Mouse (Mus musculus) C2C12 (cell line): ENCODE results near the gene Ptpn18.
"Not testable (repeated sequence)": the region's sequence is repeated elsewhere in the genome, so short reads cannot be mapped to it uniquely, and the experiment has no call there.

Experiments used
- CEBPB ChIP-seq: IDR thresholded peaks from one replicate; pipeline ENCODE4 v1.6.1; 2011; ENCODE audit warnings: low read depth, mild to moderate bottlenecking, control low read depth, moderate library complexity
- CTCF ChIP-seq: IDR thresholded peaks from one replicate; pipeline ENCODE4 v1.5.1; 2011; ENCODE audit not compliant: control insufficient read depth, insufficient read depth, insufficient read length
- FOSL1 ChIP-seq: IDR thresholded peaks from one replicate; pipeline ENCODE4 v1.8.0; 2011; ENCODE audit warnings: mild to moderate bottlenecking, low read length; ENCODE audit not compliant: poor library complexity, insufficient read depth, severe bottlenecking
- MYOD1 ChIP-seq: IDR thresholded peaks from one replicate; pipeline ENCODE4 v1.6.1; 2011; ENCODE audit warnings: low read depth; ENCODE audit not compliant: control insufficient read depth, insufficient read length
- MYOG ChIP-seq: IDR thresholded peaks from one replicate; pipeline ENCODE4 v1.6.1; 2011; ENCODE audit not compliant: control insufficient read depth, insufficient read length; ENCODE audit errors: extremely low read depth
- USF1 ChIP-seq: IDR thresholded peaks from one replicate; pipeline ENCODE4 v1.6.1; 2011; ENCODE audit warnings: low read depth, mild to moderate bottlenecking, control low read depth, moderate library complexity

DNA sequence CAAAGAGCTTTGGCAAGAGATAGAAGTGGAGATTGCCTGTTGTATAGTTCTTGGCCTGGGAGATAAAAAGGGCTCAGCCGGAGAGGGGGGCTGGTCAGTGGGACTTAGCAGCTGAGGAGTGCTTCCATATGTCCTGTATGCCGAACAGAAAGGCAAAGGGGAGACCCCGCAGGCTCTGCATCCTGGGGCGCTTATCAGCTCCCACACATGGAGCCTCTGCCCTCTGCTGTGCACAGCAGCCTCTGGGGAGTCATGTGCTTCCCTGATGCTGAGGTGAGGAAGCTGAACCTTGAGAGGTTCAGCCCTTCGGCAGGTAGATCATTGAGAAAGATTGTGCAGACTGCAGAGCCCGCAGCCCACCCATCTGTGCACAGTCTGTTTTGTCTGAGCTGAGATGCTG is 57.7 kb downstream of the Ptpn18 start:
- not testable (repeated sequence) for TF ChIP-seq CTCF, USF1, CEBPB, FOSL1, MYOG, MYOD1
